Mouse (Mus musculus) frontal cortex, postnatal 36 days (tissue): ENCODE measurements around the gene Elovl3.
A peak's percentile ranks its signal among the peaks of the same experiment; 100 is the strongest.
"Not testable (repeated sequence)": the region's sequence is repeated elsewhere in the genome, so short reads cannot be mapped to it uniquely, and the experiment has no call there.

Experiments used
- DNase-seq, 2 experiments: peaks; one replicate each; pipeline ENCODE4 v3.0.0; 2022; ENCODE audit warnings: low spot score in 2 of 2

Elovl3 gene

DNA sequence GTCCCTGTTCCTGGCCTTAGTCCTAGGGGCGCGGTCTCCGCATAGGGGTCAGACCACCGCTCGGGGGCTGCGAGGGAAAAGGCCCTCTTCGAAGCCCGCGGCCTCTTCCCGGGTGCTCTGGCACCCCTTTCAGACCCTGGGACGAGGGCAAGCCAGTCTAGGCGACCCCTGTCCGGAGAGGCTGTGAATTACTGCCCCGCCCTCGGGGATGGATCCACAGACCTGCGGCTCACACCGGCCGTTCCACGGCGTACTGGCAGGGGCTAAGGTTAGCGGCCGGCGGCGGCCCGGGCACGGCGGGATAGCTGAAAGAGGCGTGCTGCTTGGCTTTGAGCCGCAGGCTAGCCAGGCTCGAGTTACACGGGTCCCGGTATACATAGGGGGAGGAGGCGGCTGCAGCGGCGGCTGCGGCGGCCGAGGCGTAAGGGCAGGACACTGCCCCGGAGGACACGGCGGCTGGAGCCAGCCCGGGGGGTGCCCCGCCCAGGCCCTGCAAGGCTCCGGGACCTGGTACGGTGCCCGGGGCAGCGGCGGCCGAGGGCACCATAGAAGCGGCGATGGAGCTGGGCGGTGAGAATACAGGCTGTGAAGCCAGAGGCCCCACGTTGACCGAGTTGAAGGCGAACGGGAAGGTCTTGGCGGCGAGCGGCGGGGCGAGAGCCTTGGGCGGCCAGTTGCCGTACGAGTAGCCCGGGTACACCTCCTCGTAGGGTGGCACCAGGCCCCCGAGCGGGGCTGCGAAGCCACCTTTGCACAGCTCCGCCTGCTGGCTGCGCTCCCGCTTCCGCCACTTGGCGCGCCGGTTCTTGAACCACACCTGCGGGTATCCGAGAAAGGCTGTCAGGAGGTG is 4.3 kb downstream of the Elovl3 start:
- peak in 1 of 2 experiments; percentile 30 for DNase-seq

DNA sequence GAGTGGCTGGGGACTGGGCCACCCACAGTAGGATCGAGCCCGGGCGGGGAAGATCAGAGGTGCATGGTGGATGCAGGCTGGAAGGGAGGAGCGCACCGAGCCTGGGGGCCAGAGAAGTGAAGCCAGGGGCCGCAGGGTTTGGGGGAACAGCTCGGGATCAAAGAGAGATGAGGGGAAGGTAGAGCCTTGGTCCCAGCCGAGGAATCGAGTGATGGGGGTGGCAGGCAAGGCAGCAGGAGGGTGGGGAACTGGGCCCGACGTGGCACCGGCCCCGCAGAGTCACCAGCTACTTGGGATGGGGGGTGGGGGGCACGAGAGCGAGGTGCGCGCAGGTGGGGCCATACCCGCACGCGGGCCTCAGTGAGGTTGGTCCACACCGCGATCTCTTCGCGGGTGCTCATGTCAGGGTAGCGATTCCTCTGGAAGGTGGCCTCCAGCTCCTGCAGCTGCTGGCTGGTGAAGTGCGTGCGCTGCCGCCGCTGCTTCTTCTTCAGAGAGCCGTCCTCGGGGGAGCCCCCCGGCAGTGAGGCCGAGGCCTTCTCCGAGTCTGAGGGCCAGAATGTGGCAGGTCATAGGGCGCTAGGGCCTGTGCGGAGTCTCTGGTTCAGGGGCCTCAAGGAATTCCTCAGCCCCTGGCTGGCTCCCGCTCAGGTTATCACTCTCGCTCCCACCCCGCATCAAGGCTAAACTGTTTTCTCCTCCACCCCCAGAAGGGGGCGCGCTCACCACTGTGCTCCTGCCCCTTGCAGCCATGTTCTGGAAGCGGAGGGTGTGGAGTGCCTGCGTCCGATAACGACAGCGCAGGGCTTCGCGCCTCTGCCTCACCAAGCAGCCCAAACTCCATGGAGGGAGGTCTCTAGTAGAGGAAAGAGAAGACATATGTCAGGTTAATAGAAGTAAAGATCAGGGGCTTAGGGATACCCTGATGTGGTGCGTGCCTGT is 5.2 kb downstream of the Elovl3 start:
- DNase-seq = peak; percentile 36 to 65

DNA sequence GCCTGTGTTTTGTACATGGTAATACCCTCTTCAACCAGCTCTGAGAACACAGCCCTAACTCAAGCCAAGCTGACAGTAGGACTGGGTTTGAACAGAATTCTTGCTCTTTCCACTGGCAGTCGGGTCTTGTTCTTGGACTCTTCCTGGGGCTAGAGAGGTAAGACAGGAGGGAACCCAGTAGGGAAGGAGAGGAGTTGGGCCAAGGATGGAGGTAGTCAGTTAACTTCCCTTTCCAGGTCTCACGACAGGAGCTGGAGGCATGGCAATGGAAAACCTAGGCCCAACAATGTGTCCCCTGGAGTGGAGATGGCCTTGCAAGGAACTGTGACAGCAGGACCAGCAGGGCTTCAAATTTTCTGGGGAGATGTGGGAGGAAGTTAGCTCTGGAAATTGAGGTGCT is 8.6 kb downstream of the Elovl3 start:
- no peak for DNase-seq

DNA sequence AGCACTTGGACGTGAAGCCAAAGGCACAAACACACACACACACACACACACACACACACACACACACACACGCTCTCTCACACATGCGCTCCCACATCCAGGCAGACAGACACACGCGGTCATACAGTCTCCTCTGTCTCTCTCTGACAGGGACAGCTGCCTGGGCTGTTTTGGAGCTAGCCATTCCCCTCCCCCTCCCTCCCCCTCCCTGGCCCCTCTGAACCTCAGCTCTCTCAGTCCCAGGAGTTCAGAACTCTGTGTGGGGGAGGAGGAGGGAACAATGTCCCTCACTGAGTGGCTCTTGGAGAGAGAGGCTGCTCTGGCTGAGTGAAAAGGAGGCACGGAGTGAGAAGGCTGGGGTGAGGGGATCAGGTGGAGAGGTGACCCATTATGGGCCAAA is 9.4 kb downstream of the Elovl3 start:
- DNase-seq = no peak

DNA sequence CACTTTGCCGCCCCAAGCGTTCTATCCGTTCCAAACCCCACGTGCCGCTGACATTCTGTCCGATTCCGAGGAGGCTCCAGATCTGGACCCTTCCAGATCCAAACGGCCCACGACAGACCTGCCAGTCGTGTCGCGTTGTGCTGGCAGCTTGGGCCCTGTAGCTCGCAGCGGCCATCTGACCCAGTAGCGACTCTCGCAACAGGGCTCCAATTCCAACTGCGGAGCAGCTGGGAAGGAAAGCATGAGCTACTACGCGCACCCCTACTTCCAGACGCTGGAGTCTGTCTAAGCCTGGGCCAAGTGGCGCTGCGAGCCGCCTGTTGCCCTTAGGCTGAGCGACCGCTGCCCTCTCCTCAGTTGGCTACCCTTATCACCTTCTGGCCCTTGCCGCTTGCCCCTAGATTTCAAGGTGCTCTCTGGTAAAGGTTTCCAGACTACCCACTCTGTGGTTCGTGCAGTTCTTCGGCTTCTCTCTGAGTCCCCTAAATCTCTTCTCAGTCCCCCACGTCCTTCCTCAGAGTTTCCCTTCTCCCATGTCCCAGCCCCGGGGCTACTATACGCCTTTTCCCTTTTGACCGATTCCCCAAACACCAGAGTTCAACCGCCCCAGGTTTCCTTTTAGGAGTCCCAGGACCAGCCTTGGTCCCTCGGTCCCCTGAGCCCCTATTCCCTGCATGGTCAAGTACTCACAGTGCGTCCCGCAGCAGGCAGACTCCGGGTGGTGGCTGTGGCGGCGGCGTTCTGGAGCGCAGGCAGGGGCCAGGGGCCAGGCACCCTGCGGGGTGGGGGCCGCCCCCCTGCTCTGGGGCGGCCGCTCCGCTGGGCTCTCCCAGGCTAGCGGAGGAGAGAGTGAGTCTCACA is 16.0 kb downstream of the Elovl3 start, which contains the start of gene Pitx3:
Gene Pitx3, minus strand, starts transcription at position 816 of the 861 bp plus-strand sequence.
- no peak for DNase-seq

DNA sequence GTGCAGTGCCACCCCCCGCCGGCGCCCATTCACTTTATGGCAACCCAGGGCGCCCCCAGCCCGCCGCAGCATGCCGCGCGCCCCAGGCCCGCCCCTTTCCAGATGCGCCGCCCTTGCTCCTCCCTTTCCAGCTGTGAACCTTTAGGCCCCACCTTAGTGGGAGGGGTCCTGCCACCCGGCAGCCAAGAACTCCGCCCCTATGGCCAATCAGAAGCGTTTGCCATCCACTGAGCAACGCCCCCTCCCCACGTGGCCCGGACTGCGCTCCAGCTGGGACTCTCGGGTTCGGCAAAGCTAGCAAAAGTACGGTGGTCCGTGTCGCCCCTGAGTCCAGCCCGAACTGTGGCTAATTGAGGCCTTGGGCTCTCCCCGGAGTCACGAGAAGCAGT is 16.7 kb downstream of the Elovl3 start:
- DNase-seq = peak; percentile 24 to 35

DNA sequence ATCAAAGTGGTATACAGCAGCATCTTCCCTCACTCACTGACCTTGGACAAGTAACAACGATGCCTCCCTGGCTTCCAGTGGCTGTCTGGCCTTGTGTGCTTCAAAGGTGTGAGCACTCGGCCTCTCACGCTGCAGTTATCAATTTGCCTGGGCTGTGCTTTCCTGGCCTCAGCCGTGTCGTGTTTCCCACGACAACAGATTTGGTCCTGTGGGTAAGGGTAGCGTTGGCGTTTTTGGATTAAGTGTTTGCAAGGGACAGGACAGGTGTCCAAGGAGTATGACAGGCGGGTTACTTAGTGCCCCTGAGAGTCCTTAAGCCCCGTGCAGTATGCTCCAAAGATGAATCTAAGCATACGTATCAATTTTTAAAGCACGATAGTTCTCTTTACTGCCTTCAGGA is 17.4 kb downstream of the Elovl3 start:
- no peak for DNase-seq

DNA sequence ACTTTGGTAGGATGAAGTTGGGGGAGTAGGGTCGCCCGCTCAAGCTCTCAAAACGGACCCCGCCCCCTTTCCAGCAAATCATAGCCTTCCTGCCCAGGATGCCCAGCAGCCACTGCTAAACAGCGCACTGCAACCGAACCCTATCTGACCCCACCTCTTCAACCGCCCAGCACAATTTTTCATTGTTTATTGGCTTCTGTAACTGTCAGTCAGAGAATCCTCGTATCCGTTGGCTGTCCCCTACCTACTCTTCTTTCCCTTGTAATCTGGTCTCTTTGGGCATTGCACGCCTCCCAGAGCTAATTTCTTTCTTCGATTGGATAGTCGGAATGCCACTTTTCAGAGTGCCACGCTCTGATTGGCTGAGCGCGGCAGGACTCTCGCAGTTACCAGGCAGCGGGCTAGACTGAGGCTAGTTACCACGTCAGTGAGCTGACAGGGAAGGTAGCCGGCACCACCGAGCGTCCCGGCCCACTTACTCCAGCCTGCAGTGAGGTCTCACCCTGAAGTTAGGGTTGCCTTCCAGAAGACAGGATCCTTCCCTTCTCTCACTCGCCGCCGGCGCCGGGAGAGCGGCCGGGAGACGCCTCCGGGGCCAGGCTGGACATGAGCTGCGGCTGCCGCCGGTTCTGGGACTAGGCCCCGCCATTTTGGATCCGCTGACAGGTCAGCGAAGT is 20.6 kb downstream of the Elovl3 start, which contains the start of gene Gbf1:
Gene Gbf1, plus strand, starts transcription at position 383 of the 677 bp plus-strand sequence.
- peak; percentile 93 to 98 for DNase-seq

DNA sequence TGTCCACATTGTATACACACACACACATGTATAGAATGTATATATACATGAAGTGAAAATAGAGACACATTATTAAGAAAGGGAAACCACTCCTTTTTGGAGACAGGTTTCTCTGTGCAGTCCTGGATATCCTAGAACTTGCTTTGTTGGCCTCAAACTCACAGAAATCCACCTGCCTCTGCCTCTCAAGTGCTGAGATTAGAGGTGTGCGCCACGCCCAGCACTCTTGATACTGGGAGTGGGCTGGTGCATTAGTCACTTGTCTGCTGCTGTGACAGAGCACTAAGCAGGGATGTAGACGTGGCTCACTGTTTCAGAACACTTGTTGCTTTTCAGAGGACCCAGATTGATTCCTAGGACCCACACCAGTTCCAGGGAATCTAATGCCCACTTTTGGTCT is 34.3 kb downstream of the Elovl3 start:
- DNase-seq = no peak

DNA sequence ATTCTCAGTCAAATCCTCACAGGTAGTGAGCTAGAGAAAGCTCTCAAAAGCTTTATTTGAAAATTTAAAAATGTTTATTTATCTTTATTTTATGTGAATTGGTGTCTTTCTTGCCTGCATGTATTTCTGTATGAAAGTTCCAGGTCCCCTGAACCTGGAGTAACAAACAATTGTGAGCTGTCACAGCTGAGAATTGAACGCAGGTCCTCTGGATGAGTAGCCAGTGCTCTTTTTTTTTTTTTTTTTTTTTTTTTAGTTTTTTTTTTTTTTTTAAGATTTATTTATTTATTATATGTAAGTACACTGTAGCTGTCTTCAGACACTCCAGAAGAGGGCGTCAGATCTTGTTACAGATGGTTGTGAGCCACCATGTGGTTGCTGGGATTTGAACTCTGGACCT is 35.5 kb downstream of the Elovl3 start:
- DNase-seq = not testable (repeated sequence)

DNA sequence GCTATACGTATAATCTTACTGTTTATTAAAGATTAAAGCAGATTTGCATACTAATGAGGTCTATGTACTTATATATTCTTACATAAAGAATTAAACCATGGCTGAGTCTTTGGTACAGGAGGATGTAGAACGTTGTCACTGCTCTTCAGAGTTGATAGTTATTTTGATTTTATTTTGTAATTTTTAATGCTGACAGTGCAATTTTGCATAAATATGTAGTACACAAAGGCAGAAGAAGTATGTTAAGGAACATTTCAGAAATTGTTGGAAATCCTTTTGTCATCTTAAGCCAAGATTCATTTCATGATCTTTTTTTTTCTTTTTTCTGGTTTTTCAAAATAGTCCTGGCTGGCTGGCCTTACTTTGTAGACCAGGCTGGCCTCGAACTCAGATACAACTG is 37.7 kb downstream of the Elovl3 start:
- no peak for DNase-seq

DNA sequence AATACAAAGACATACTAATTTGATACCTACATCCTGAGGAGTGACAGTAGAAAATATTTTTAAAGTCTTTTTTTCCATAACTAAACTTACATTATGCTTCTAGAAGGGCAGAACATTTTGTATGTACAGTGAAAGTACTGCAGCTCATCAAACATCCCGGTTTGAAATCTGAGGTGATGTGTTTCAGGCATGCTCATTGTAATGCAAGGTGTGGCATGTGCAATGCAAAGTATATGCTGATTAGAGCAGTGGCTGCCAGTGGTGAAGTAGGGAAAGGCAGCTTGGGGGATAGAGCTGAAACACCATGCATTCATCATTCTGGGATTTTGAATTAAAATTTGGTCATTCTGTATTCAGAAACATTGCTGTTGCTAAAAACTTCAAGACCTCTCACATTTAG is 38.2 kb downstream of the Elovl3 start:
- DNase-seq = no peak

DNA sequence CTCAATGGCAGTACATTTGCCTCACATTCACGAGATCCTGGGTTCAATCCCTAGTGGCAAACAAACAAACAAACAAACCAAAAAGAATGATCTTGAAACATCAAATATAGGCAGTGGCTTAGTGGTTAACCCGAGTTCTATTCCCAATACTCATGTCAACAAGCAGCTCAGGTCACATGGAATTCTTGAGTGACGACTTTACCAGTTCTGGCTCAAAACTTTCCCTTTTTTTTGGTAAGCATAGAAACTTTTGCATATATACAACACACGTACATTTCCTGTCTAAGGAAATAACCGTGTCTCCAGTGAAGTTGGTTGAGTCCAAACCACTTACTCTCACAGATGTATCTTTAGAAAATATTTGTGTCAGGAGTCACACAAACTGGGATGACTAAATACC is 40.8 kb downstream of the Elovl3 start:
- no peak for DNase-seq

DNA sequence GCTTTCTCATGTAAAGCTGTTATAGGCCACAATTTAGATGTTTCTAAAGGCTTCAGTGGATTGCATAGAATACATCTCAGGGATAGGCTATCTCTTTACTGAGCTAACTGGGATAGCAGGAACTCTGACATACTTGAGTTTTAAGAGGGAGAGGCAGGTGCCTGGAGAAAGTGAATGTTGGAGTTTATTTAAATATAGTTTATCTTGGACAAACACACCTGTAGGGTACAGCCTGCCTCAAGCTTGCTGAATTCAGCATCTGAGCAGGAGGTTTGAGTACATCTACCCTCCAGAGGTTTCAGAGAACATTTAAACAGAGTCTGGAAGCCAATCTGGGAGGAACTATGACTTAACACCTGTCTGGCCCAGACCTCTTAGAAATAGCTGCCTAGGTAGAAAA is 43.5 kb downstream of the Elovl3 start:
- no peak for DNase-seq

DNA sequence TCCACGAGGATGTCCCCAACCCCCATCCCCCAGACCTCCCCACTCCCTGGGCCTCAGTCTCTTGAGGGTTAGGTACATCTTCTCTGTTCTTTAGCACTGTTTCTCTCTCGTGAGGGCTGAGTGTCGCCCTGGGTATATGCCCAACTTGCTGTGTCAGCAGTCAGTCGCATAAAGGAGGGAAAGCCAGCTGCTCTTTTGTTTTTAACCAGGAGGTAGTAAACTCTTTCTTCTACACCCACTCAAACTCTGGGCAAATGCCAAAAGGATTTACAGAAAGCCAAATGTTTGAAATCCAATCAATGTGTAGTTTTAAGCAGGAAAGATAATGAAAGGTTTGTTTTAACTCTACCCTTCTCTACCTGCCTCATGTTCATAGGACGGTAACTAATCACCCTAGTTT is 45.3 kb downstream of the Elovl3 start:
- no peak for DNase-seq

DNA sequence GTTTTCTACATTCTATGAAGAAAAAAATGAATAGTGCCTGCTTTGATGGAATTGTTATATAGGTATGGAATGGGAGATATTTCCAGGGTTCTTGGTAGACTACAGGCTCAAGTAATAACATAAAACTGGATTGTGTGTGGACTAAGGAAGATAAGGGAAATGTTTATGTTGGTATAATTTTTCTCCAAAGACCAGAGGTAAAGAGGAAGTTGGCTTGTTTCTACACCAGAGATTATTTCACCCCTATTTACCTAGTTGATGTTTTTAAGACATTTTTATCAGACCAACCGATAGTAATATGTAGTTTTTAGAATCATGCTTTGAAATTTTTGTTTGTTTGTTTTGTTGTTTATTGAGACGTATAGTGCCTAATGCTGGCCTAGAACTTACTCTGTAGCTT is 48.6 kb downstream of the Elovl3 start:
- DNase-seq = no peak

DNA sequence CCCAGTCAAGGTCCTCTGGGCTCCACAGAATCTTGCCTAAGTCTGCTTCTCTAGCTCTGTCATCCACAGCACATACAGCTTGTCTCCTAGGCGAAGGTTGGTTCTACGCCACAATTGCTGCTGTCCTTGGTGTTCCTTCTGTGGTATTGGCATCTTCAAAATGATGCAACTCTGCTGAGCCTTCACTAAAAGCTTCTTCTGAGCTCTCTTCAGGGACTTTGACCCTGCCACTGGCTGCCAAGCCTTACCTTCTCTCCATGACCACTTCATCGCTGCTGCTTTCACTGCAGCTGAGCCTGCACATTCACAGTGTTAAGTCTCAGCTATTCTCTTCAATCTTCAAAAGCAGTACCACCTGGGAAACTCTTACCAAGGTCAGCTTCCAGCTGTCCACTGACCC is 50.5 kb downstream of the Elovl3 start:
- DNase-seq = no peak
